Mouse (Mus musculus): Measurements from ENCODE around the gene Dicer1. TPM values are rescaled to one million over a fixed set of nuclear protein-coding genes. Genes with fewer than 3 reads are reported as not detected.
"Not testable (repeated sequence)": the region's sequence is repeated elsewhere in the genome, so short reads cannot be mapped to it uniquely, and the experiment has no call there.

Gene Dicer1
- total and polyA plus RNA-seq, 3 experiments, result 14.6 to 25.9 TPM; not detected in 1

DNA sequence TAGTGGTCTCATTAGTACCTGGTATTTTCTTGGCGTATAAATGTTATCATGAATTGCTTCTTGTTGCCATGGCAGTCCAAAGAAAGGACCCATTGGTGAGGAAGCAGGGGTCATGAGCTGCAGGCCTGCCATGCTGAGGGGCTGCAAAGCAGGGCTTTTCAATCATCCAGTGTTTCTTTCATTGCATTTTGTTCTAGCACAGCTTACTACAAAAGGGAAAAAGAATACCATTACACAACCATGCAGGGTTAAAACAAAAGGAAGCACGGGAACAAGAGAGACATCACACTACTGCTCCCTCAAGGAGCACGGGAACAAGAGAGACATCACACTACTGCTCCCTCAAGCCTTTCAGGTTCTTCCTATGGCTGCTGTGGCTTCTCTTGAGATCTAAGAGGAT, 20.0 kb downstream of the Dicer1 start:
- Histone ChIP-seq H3K4me1 (ENCODE audit: control insufficient read depth in 1 of 2, insufficient read depth in 2 of 2, low read length in 2 of 2) (no peaks in the 10 kb centered on the region), H3K9me3 (replicated peaks; ENCODE audit: insufficient read depth, low read length) (no peaks in the 10 kb centered on the region), H3K79me2 (ENCODE audit: control insufficient read depth, insufficient read depth, low read length, poor library complexity) (0 out of 2 replicates have a peak, but pooled peaks cover 1% of the 10 kb centered on the region), H3K27ac (ENCODE audit: control insufficient read depth, low read depth, low read length) (no peak overlapping the region), H3K36me3 (ENCODE audit: control insufficient read depth in 1 of 2, insufficient read depth in 2 of 2, low read length in 2 of 2) (peaks cover 0 to 24% of the 10 kb centered on the region in 2 experiments; a peak in 2 of 4 replicates), H3K4me3 (ENCODE audit: control insufficient read depth in 1 of 2, insufficient read depth in 1 of 2, low read depth in 2 of 2, low read length in 2 of 2) (no peak overlapping the region), H3K9ac (ENCODE audit: control insufficient read depth, low read depth, low read length, poor library complexity, severe bottlenecking) (no peak overlapping the region), H3K27me3 (ENCODE audit: control insufficient read depth in 1 of 2, insufficient read depth in 2 of 2, low read length in 2 of 2) (no peaks in the 10 kb centered on the region)
- DNase-seq (ENCODE audit: low read depth, low spot score), result no peak
- no peak for TF ChIP-seq RAD21 (IDR thresholded peaks at IDR 0.05; ENCODE audit: low read depth, low read length)
- no peak for TF ChIP-seq BHLHE40 (IDR thresholded peaks at IDR 0.05; ENCODE audit: borderline replicate concordance, low read depth, low read length)
- TF ChIP-seq RCOR1 (IDR thresholded peaks at IDR 0.05; ENCODE audit: low read depth, low read length), result no peak
- no peak for TF ChIP-seq GATA1 (IDR thresholded peaks at IDR 0.05; ENCODE audit: low read depth, low read length)

DNA sequence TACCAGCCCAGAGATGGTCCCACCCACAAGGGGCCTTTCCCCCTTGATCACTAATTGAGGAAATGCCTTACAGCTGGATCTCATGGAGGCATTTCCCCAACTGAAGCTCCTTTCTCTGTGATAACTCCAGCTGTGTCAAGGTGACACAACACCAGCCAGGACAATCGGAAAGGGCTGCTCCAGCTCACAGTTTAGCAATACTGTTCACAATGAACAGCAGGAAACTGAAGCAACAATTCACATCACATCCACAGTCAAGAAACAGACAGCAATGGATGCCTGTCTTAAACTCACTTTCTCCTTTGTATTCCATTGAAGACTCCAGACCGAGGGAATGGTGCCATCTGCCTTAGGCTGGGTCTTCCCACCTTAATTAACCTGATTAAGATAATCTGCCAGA, 25.3 kb downstream of the Dicer1 start:
- not testable (repeated sequence) for H3K27me3 ChIP-seq (ENCODE audit: control insufficient read depth in 1 of 2, insufficient read depth in 2 of 2, low read length in 2 of 2); H3K4me1 ChIP-seq (ENCODE audit: control insufficient read depth in 1 of 2, insufficient read depth in 2 of 2, low read length in 2 of 2); H3K27ac ChIP-seq (ENCODE audit: control insufficient read depth, low read depth, low read length); H3K9ac ChIP-seq (ENCODE audit: control insufficient read depth, low read depth, low read length, poor library complexity, severe bottlenecking); H3K4me3 ChIP-seq (ENCODE audit: control insufficient read depth in 1 of 2, insufficient read depth in 1 of 2, low read depth in 2 of 2, low read length in 2 of 2); DNase-seq (ENCODE audit: low read depth, low spot score); H3K79me2 ChIP-seq (ENCODE audit: control insufficient read depth, insufficient read depth, low read length, poor library complexity); H3K9me3 ChIP-seq (replicated peaks; ENCODE audit: insufficient read depth, low read length)
- H3K36me3 ChIP-seq (ENCODE audit: control insufficient read depth in 1 of 2, insufficient read depth in 2 of 2, low read length in 2 of 2), result peaks cover 0 to 27% of the 10 kb centered on the region in 2 experiments; a peak in 2 of 4 replicates

DNA sequence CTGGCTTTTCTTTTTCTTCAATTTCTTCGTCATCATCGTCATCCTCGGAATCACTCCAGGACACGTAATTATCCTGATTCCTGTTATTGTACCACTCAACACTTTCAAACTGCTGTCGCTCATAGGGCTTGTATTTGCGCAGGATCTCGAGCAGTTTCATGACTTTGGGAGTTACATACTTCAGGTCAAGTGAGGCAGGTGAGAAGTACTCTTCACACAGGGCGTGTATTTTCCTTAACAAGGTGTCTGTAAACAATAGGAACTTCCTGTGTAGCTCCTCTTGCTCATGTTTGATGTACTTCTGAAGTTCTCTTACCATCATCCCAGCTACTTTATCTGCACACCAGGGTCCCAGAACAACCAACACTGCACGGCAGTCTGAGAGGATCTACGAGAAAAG, 29.7 kb downstream of the Dicer1 start:
- Histone ChIP-seq H3K79me2 (ENCODE audit: control insufficient read depth, insufficient read depth, low read length, poor library complexity) (no peaks in the 10 kb centered on the region), H3K9ac (ENCODE audit: control insufficient read depth, low read depth, low read length, poor library complexity, severe bottlenecking) (no peak overlapping the region), H3K9me3 (replicated peaks; ENCODE audit: insufficient read depth, low read length) (no peaks in the 10 kb centered on the region), H3K27ac (ENCODE audit: control insufficient read depth, low read depth, low read length) (no peak overlapping the region), H3K27me3 (ENCODE audit: control insufficient read depth in 1 of 2, insufficient read depth in 2 of 2, low read length in 2 of 2) (no peaks in the 10 kb centered on the region), H3K4me3 (ENCODE audit: control insufficient read depth in 1 of 2, insufficient read depth in 1 of 2, low read depth in 2 of 2, low read length in 2 of 2) (no peak overlapping the region), H3K36me3 (ENCODE audit: control insufficient read depth in 1 of 2, insufficient read depth in 2 of 2, low read length in 2 of 2) (peaks cover 0 to 12% of the 10 kb centered on the region in 2 experiments; a peak in 2 of 4 replicates), H3K4me1 (ENCODE audit: control insufficient read depth in 1 of 2, insufficient read depth in 2 of 2, low read length in 2 of 2) (no peaks in the 10 kb centered on the region)
- TF ChIP-seq CHD2 (IDR thresholded peaks at IDR 0.05; ENCODE audit: low read length), result no peak
- no peak for TF ChIP-seq MEF2A (IDR thresholded peaks at IDR 0.05; ENCODE audit: extremely low read depth, insufficient replicate concordance, low read depth, low read length, poor library complexity, severe bottlenecking)
- no peak for TF ChIP-seq UBTF (IDR thresholded peaks at IDR 0.05; ENCODE audit: borderline replicate concordance, insufficient read depth, low read depth, low read length)
- no peak for TF ChIP-seq MAZ (IDR thresholded peaks at IDR 0.05; ENCODE audit: low read depth, low read length)
- TF ChIP-seq RAD21 (IDR thresholded peaks at IDR 0.05; ENCODE audit: low read depth, low read length), result no peak
- TF ChIP-seq ZMIZ1 (IDR thresholded peaks at IDR 0.05; ENCODE audit: low read depth, low read length), result no peak
- TF ChIP-seq MAX (IDR thresholded peaks at IDR 0.05; ENCODE audit: low read length), result no peak
- no peak for TF ChIP-seq TBP (IDR thresholded peaks at IDR 0.05; ENCODE audit: low read depth, low read length)
- TF ChIP-seq TCF12 (IDR thresholded peaks at IDR 0.05; ENCODE audit: low read depth, low read length), result no peak
- no peak for TF ChIP-seq POLR2AphosphoS5 (IDR thresholded peaks at IDR 0.05; ENCODE audit: borderline replicate concordance, low read depth, low read length)
- no peak for TF ChIP-seq NRF1 (IDR thresholded peaks at IDR 0.05; ENCODE audit: insufficient read depth, low read depth, low read length, poor library complexity, severe bottlenecking)
- TF ChIP-seq MXI1 (IDR thresholded peaks at IDR 0.05; ENCODE audit: low read depth, low read length), result no peak
- no peak for TF ChIP-seq USF1 (IDR thresholded peaks at IDR 0.05; ENCODE audit: low read depth, low read length)
- no peak for DNase-seq (ENCODE audit: low read depth, low spot score)

Data from MEL (cell line).